ENCODE assay signal across 27 mouse cellular contexts in genomic region chr2:75733177-75733576, GRCm38 (mm10). TPM values are rescaled to one million over a fixed set of nuclear protein-coding genes. Genes with fewer than 3 reads are reported as not detected.
DNase-seq lines count a peak whose midpoint lies in the region; ATAC-seq and TF ChIP-seq lines count a peak whose summit lies in the region.
"Had no signal": no experiment of that assay in that cellular context is flagged by ENCODE, and none has a peak within 500 bp of the region (broad histone marks: within the 10 kb centered on the region; RNA-seq: fewer than 3 reads in every experiment).

No protein-coding gene starts in this region.

- WGBS in kidney, adult 2 months: 90% methylated on average over 7 of the region's 7 CpGs

- DNase-seq in kidney, adult 2 months: peak; percentile 15
- no peak for DNase-seq in kidney, postnatal 36 days
- DNase-seq in lung, postnatal 25 days (ENCODE audit: low spot score): peak; percentile 32
- no peak for DNase-seq in lung, postnatal 4 days
- DNase-seq in thymus, adult 18-20 months: no peak
- no peak for DNase-seq in embryo, embryonic 11 days
- DNase-seq: B cell, adult 2 months; cerebellum, adult 8-10 months; gastrocnemius, postnatal 10 days; heart, postnatal 10 days; kidney, postnatal 4 days; liver; lung, adult 2 months; midbrain, embryonic 14.5 days had no signal

- no peaks in the 10 kb centered on the region for H3K27me3 ChIP-seq in kidney, adult 2 months (replicated peaks; ENCODE audit: control insufficient read depth, insufficient read depth, low read length)
- H3K27me3 ChIP-seq: CH12.LX; heart, embryonic 12.5 days; hindbrain, embryonic 12.5 days; kidney, embryonic 15.5 days; neural tube, embryonic 13.5 days; Patski had no signal

- peak; percentile 48 for ATAC-seq in common myeloid progenitor, adult 5-6 weeks (replicated peaks; ENCODE audit: low read depth, poor library complexity, severe bottlenecking)
- peak; percentile 34; the same call in 1 of the 2 replicates for ATAC-seq in neutrophil, adult 5-6 weeks (ENCODE audit: extremely low read depth, insufficient number of reproducible peaks, low FRiP score, poor library complexity, severe bottlenecking)
- ATAC-seq: forebrain, embryonic 16.5 days; intestine, postnatal 0 days; Patski had no signal

- no peaks in the 10 kb centered on the region; the same call in 1 of the 2 replicates for H3K4me1 ChIP-seq in kidney, adult 2 months (ENCODE audit: control insufficient read depth, insufficient read depth, low read length)
- H3K4me1 ChIP-seq: hindbrain, embryonic 12.5 days; kidney, embryonic 15.5 days; limb, embryonic 10.5 days; neural tube, embryonic 13.5 days had no signal

- TF ChIP-seq CTCF in kidney, adult 2 months (conservative IDR thresholded peaks at IDR 0.05; ENCODE audit: insufficient read depth, insufficient read length, low read depth, low read length): no peak

- no peak for TF ChIP-seq POLR2A in kidney, adult 2 months (IDR thresholded peaks at IDR 0.05; ENCODE audit: low read depth, low read length)

- no peak overlapping the region for H3K4me3 ChIP-seq in kidney, adult 2 months (ENCODE audit: insufficient read depth, low read depth, low read length)
- H3K4me3 ChIP-seq: embryonic facial prominence, embryonic 10.5 days; heart, embryonic 12.5 days; hindbrain, embryonic 12.5 days; kidney, embryonic 15.5 days; limb, embryonic 10.5 days; neural tube, embryonic 13.5 days had no signal

- H3K36me3 ChIP-seq in kidney, adult 2 months (ENCODE audit: control insufficient read depth, insufficient read depth, low read length): no peaks in the 10 kb centered on the region
- H3K36me3 ChIP-seq: embryonic facial prominence, embryonic 10.5 days; G1E; heart, embryonic 12.5 days; hindbrain, embryonic 12.5 days; kidney, embryonic 15.5 days; limb, embryonic 10.5 days; neural tube, embryonic 13.5 days had no signal

- H3K27ac ChIP-seq in kidney, adult 2 months (ENCODE audit: insufficient read depth, low read depth, low read length): no peak overlapping the region
- H3K27ac ChIP-seq: embryonic facial prominence, embryonic 10.5 days; hindbrain, embryonic 12.5 days; kidney, embryonic 15.5 days; limb, embryonic 10.5 days; neural tube, embryonic 13.5 days had no signal

RNA-seq across cellular contexts. Expression of gene Nfe2l2, which starts 28.7 kb away (rescaled TPM):
- polyA plus RNA-seq in kidney, adult 2 months (2012; rRNA removed): 58.0 and 59.5 TPM in 2 replicates
- 78.6 and 81.7 TPM in 2 replicates for total RNA-seq in common myeloid progenitor, adult 5-6 weeks (2017)
- 138 and 142 TPM in 2 replicates for total RNA-seq in neutrophil, adult 5-6 weeks (2017)

Comparison
In these comparisons a context has a peak if more than half of its experiments do, and no peak if none do; other contexts are left out.
1. DNase-seq: peak in kidney, adult 2 months (single experiment) and lung, postnatal 25 days (single experiment); none in kidney, postnatal 36 days (0 of 2), lung, postnatal 4 days (0 of 2), thymus, adult 18-20 months (0 of 2) and embryo, embryonic 11 days (single experiment).